Mouse (Mus musculus) CH12.LX (cell line): Measurements from ENCODE around the gene 4930469K13Rik. TPM values are rescaled to one million over a fixed set of nuclear protein-coding genes. Genes with fewer than 3 reads are reported as not detected.

Experiments
- DNase-seq: peaks from one replicate; pipeline ENCODE4 v3.0.0-alpha.2; 2013; ENCODE audit errors: extremely low read depth
- H3K27ac ChIP-seq: 2 replicates; pipeline ENCODE4 v1.5.1; 2012; ENCODE audit warnings: low read depth, mild to moderate bottlenecking, control low read depth, moderate library complexity; ENCODE audit not compliant: insufficient read depth
- H3K27me3 ChIP-seq: replicated peaks from 2 replicates; pipeline ENCODE3; 2012; ENCODE audit warnings: inconsistent platforms
- H3K36me3 ChIP-seq, 2 experiments: replicated peaks in 1 of 2; 2 replicates each; pipeline versions ENCODE3 to v1.6.1; 2012; ENCODE audit warnings: inconsistent platforms in 1 of 2, low read length in 1 of 2, mild to moderate bottlenecking in 1 of 2, mixed read lengths in 1 of 2, moderate library complexity in 1 of 2; ENCODE audit not compliant: control insufficient read depth in 1 of 2, insufficient read depth in 1 of 2
- H3K4me1 ChIP-seq, 2 experiments: 2 replicates each; pipeline ENCODE4 v1.6.1; 2012; ENCODE audit warnings: inconsistent platforms in 1 of 2, moderate library complexity in 1 of 2; ENCODE audit not compliant: insufficient read depth in 2 of 2, control insufficient read depth in 1 of 2
- H3K4me2 ChIP-seq: 2 replicates; pipeline ENCODE4 v1.6.1; 2012; ENCODE audit warnings: low read depth, mild to moderate bottlenecking, control low read depth; ENCODE audit not compliant: poor library complexity, insufficient read depth, severe bottlenecking
- H3K4me3 ChIP-seq, 3 experiments: fragments of 150-350 bp in 1 of 3; sonication (generic) in 1 of 3; replicated peaks in 1 of 3; 2 replicates each; pipeline versions ENCODE3 to v1.5.1; 2011 to 2012; ENCODE audit warnings: low read depth in 2 of 3, low read length in 2 of 3, mild to moderate bottlenecking in 2 of 3, moderate library complexity in 2 of 3, control low read depth in 1 of 3, improper control_type of control experiment in 1 of 3, inconsistent platforms in 1 of 3, mixed read lengths in 1 of 3; ENCODE audit not compliant: poor library complexity in 1 of 3
- H3K79me2 ChIP-seq: replicated peaks from 2 replicates; pipeline ENCODE4 v1.6.1; 2012; ENCODE audit warnings: mild to moderate bottlenecking, moderate library complexity; ENCODE audit not compliant: control insufficient read depth, poor library complexity, insufficient read depth, severe bottlenecking; ENCODE audit errors: extremely low read depth
- H3K9ac ChIP-seq: 2 replicates; pipeline ENCODE4 v1.6.1; 2012; ENCODE audit warnings: low read depth, mild to moderate bottlenecking, control low read depth, moderate library complexity; ENCODE audit not compliant: insufficient read depth
- H3K9me3 ChIP-seq: replicated peaks from 2 replicates; pipeline ENCODE3; 2012; ENCODE audit warnings: low read length, inconsistent platforms, mixed read lengths
- BHLHE40 ChIP-seq: IDR thresholded peaks from 2 replicates; pipeline ENCODE4 v1.6.1; 2011; ENCODE audit warnings: mild to moderate bottlenecking, low read depth, low read length, improper control_type of control experiment
- CHD1 ChIP-seq: IDR thresholded peaks from 2 replicates; pipeline ENCODE4 v1.6.1; 2012; ENCODE audit warnings: low read depth, low read length, improper control_type of control experiment, inconsistent platforms
- CHD2 ChIP-seq: IDR thresholded peaks from 2 replicates; pipeline ENCODE4 v1.6.1; 2011; ENCODE audit warnings: low read length, improper control_type of control experiment
- ELF1 ChIP-seq: IDR thresholded peaks from 2 replicates; pipeline ENCODE4 v1.6.1; 2014; ENCODE audit warnings: low read depth, mild to moderate bottlenecking, inconsistent platforms, low read length, improper control_type of control experiment
- EP300 ChIP-seq: IDR thresholded peaks from 2 replicates; pipeline ENCODE4 v1.6.1; 2011; ENCODE audit warnings: low read length, improper control_type of control experiment
- GABPA ChIP-seq: IDR thresholded peaks from 2 replicates; pipeline ENCODE4 v1.6.1; 2012; ENCODE audit warnings: low read depth, low read length, improper control_type of control experiment, inconsistent platforms; ENCODE audit not compliant: insufficient replicate concordance
- HCFC1 ChIP-seq: IDR thresholded peaks from 2 replicates; pipeline ENCODE4 v1.6.1; 2012; ENCODE audit warnings: low read depth, mild to moderate bottlenecking, inconsistent platforms, low read length, improper control_type of control experiment
- JUN ChIP-seq: IDR thresholded peaks from 2 replicates; pipeline ENCODE4 v1.6.1; 2011; ENCODE audit warnings: low read depth, mild to moderate bottlenecking, low read length, improper control_type of control experiment, moderate library complexity; ENCODE audit not compliant: insufficient read depth
- JUND ChIP-seq: conservative IDR thresholded peaks from 2 replicates; pipeline ENCODE4 v1.6.1; 2011; ENCODE audit warnings: low read depth, low read length, improper control_type of control experiment
- MAX ChIP-seq: IDR thresholded peaks from 2 replicates; pipeline ENCODE4 v1.6.1; 2011; ENCODE audit warnings: low read length, improper control_type of control experiment
- MAZ ChIP-seq: IDR thresholded peaks from 2 replicates; pipeline ENCODE4 v1.6.1; 2012; ENCODE audit warnings: low read depth, mild to moderate bottlenecking, inconsistent platforms, low read length, improper control_type of control experiment, moderate library complexity
- MXI1 ChIP-seq: IDR thresholded peaks from 2 replicates; pipeline ENCODE4 v1.6.1; 2011; ENCODE audit warnings: mild to moderate bottlenecking, low read depth, low read length, improper control_type of control experiment
- MYC ChIP-seq: IDR thresholded peaks from 2 replicates; pipeline ENCODE4 v1.6.1; 2011; ENCODE audit warnings: low read depth, mild to moderate bottlenecking, improper control_type of control experiment, low read length
- NELFE ChIP-seq: IDR thresholded peaks from 2 replicates; pipeline ENCODE4 v1.6.1; 2011; ENCODE audit warnings: low read depth, low read length, improper control_type of control experiment
- PAX5 ChIP-seq: IDR thresholded peaks from 2 replicates; pipeline ENCODE4 v1.6.1; 2012; ENCODE audit warnings: low read length, inconsistent platforms, mixed read lengths
- POLR2A ChIP-seq: IDR thresholded peaks from 2 replicates; pipeline ENCODE4 v1.6.1; 2011; ENCODE audit warnings: low read depth, mild to moderate bottlenecking, improper control_type of control experiment, low read length
- POLR2AphosphoS2 ChIP-seq: IDR thresholded peaks from 2 replicates; pipeline ENCODE4 v1.6.1; 2011; ENCODE audit warnings: low read depth, low read length, improper control_type of control experiment
- SIN3A ChIP-seq: IDR thresholded peaks from 2 replicates; pipeline ENCODE4 v1.6.1; 2012; ENCODE audit warnings: low read length, improper control_type of control experiment, inconsistent platforms
- TBP ChIP-seq: conservative IDR thresholded peaks from 2 replicates; pipeline ENCODE4 v1.6.1; 2011; ENCODE audit warnings: low read depth, low read length, improper control_type of control experiment
- TCF12 ChIP-seq: IDR thresholded peaks from 2 replicates; pipeline ENCODE4 v1.6.1; 2014; ENCODE audit warnings: low read depth, mild to moderate bottlenecking, inconsistent platforms, low read length, improper control_type of control experiment
- USF1 ChIP-seq: IDR thresholded peaks from 2 replicates; pipeline ENCODE4 v1.6.1; 2014; ENCODE audit warnings: low read depth, mild to moderate bottlenecking, inconsistent platforms, low read length, improper control_type of control experiment
- USF2 ChIP-seq: conservative IDR thresholded peaks from 2 replicates; pipeline ENCODE4 v1.6.1; 2011; ENCODE audit warnings: low read depth, low read length, improper control_type of control experiment
- ZMIZ1 ChIP-seq: IDR thresholded peaks from 2 replicates; pipeline ENCODE4 v1.6.1; 2012; ENCODE audit warnings: low read depth, mild to moderate bottlenecking, inconsistent platforms, low read length, improper control_type of control experiment
- ZNF384 ChIP-seq: IDR thresholded peaks from 2 replicates; pipeline ENCODE4 v1.6.1; 2012; ENCODE audit warnings: low read depth, low read length, improper control_type of control experiment, inconsistent platforms
- dilution Hi-C: fragments of 300-500 bp; cut with MboI; formaldehyde crosslinking; loops from 2 replicates; pipeline ENCODE4 v1.14.3; 2020; ENCODE audit warnings: low sequenced_read_pairs; ENCODE audit not compliant: extremely low pct_unique_long_range_greater_than_20kb, extremely low pct_ligation_motif_present
- in situ Hi-C: fragments of 300-500 bp; cut with MboI; formaldehyde crosslinking; loops from 3 replicates; pipeline ENCODE4 v1.14.3; 2019; ENCODE audit warnings: low sequenced_read_pairs, low pct_ligation_motif_present, low pct_unique_long_range_greater_than_20kb, mixed read lengths
- polyA plus RNA-seq: library from polyadenylated mRNA; unstranded; fragments of >175 nt; gene quantifications from 2 replicates; pipeline ENCODE4 v1.2.1, GENCODE M21; 2012; ENCODE audit warnings: low read depth; ENCODE audit not compliant: insufficient read length
- total RNA-seq, 2 experiments: library from RNA; depleted of rRNA; stranded (reverse); fragments of 300-350 nt in 1 of 2; fragments of >200 nt in 1 of 2; gene quantifications; 2 replicates each; pipeline ENCODE4 v1.2.3; 2012 to 2014

The 4930469K13Rik gene
- total and polyA plus RNA-seq, 3 experiments, result not detected

DNA sequence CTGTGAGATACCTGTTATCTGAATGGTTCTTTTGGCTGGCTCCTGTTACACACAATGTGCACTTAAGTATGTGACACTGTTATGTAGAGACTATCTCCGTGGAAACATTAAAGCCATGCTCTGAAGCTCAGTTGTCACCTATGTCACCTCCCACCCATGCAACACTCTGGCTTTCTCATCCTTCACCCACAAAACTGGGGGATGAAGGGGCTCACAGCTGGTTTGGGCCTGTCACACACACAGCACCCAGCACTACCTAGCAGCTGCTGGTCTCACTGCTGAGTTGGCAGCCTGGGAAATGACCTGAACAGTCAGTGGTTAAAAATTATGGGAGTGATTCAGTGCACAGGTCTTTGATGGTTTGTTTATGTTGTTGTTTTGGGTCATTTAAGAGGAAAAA is 48.3 kb downstream of the 4930469K13Rik start:
- H3K36me3 ChIP-seq, result peaks cover 21 to 35% of the 10 kb centered on the region in 2 experiments
- TF ChIP-seq JUN (no peak), MYC (no peak), MXI1 (no peak), EP300 (no peak)
- dilution Hi-C loops, result no loop called here
- H3K27ac ChIP-seq, result peak overlapping the region; percentile 43; the same call in 1 of the 2 replicates
- no peak for DNase-seq
- H3K9ac ChIP-seq, result peak overlapping the region; percentile 74
- H3K4me1 ChIP-seq, result peaks cover 36 to 92% of the 10 kb centered on the region in 2 experiments
- H3K9me3 ChIP-seq, result no peaks in the 10 kb centered on the region
- peak overlapping the region in 1 of 3 experiments; percentile 40 for H3K4me3 ChIP-seq
- no peaks in the 10 kb centered on the region for H3K27me3 ChIP-seq
- in situ Hi-C loops, result no loop called here
- peak overlapping the region; percentile 91 for H3K4me2 ChIP-seq
- peaks cover 29% of the 10 kb centered on the region for H3K79me2 ChIP-seq

DNA sequence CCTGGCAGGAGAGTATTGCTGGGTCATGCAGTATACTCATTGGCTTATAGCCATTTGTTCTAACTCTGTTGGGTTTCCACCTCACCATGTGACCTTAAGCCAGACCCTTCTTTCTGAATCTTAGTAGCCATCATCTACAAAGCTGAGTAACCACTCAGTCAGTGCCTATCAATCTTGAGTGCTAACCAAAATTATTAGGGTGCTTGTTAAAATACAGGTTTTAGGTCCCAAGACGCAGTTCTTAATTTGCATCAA is 49.3 kb downstream of the 4930469K13Rik start:
- H3K4me1 ChIP-seq, result peaks cover 32 to 82% of the 10 kb centered on the region in 2 experiments
- peak overlapping the region; percentile 91 for H3K4me2 ChIP-seq
- DNase-seq, result no peak
- H3K27me3 ChIP-seq, result no peaks in the 10 kb centered on the region
- dilution Hi-C loops, result no loop called here
- no peaks in the 10 kb centered on the region for H3K9me3 ChIP-seq
- H3K4me3 ChIP-seq, result peak overlapping the region; percentile 58 to 78 (median 61)
- TF ChIP-seq USF2 (peak; percentile 40; the same call in 1 of the 2 replicates), MYC (peak; percentile 75; the same call in 1 of the 2 replicates), MAX (peak; percentile 58; the same call in 1 of the 2 replicates), CHD1 (no peak), ELF1 (no peak), USF1 (peak; percentile 64), SIN3A (0 out of 2 replicates have a peak, but pooled peaks have one; percentile 16)
- in situ Hi-C loops, result no loop called here
- peaks cover 13 to 27% of the 10 kb centered on the region in 2 experiments for H3K36me3 ChIP-seq
- H3K9ac ChIP-seq, result peak overlapping the region; percentile 74
- peak overlapping the region; percentile 88 for H3K27ac ChIP-seq
- H3K79me2 ChIP-seq, result peaks cover 29% of the 10 kb centered on the region

DNA sequence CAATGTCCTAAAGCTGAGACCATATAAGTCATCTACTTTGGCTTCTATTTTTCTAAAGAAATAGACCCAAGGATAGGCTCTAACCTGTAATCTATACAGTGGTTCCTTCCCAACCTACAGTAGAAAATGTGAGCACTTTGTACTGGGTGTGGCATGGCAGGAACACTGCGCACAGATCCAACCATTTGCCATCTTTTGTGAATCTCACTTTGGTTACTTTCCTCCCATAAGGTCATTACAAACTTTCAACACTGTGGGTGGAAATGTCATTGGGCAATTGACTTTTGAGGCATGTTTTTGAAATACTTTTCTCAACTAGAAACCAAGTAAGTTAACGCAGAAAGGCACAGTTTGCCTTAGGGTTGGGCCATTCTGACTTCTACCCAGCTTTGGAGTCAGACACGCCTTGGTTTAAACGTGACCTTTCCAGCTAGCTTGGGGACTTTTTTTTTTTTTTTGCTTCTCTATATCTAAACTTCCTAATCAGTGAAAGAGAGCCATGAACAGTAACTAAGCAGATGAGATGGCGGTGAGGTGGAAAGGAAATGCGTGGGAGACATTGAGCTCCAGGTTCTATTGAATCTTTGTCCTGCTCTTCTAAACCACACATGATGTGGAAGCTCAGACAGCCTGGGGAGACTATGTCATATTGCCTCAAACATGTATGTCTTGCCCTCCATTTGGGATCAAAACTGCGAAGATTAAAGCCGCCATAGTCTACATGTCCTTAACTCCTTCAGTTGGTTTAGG is 49.8 kb downstream of the 4930469K13Rik start:
- Histone ChIP-seq H3K4me1 (peaks cover 28 to 77% of the 10 kb centered on the region in 2 experiments), H3K79me2 (peaks cover 29% of the 10 kb centered on the region), H3K27ac (peak overlapping the region; percentile 88), H3K4me2 (peak overlapping the region; percentile 91), H3K27me3 (no peaks in the 10 kb centered on the region), H3K9me3 (no peaks in the 10 kb centered on the region), H3K9ac (peak overlapping the region; percentile 74), H3K36me3 (peaks cover 12 to 25% of the 10 kb centered on the region in 2 experiments), H3K4me3 (peak overlapping the region; percentile 58 to 78 (median 61))
- DNase-seq, result no peak
- TF ChIP-seq CHD2 (no peak), EP300 (no peak), GABPA (no peak), TBP (0 out of 2 replicates have a peak, but pooled peaks have one; percentile 11), BHLHE40 (peak; percentile 75), CHD1 (no peak; the same call in 1 of the 2 replicates), NELFE (no peak), MAX (peak; percentile 43; the same call in 1 of the 2 replicates), ZMIZ1 (no peak), MAZ (no peak), USF1 (no peak), SIN3A (peak; percentile 57; the same call in 1 of the 2 replicates), PAX5 (no peak), POLR2AphosphoS2 (no peak), ZNF384 (peak; percentile 64; the same call in 1 of the 2 replicates), JUND (no peak), TCF12 (no peak; the same call in 1 of the 2 replicates), POLR2A (0 out of 2 replicates have a peak, but pooled peaks have one; percentile 12), HCFC1 (no peak)
- in situ Hi-C loops (no loop called here), dilution Hi-C loops (no loop called here)
